Mouse (Mus musculus): ENCODE data around the gene Cdcp1.

- TF ChIP-seq CTCF (IDR thresholded peaks at IDR 0.05; ENCODE audit: low read depth, low read length) = no peak
- TF ChIP-seq POLR2AphosphoS5 (IDR thresholded peaks at IDR 0.05; ENCODE audit: insufficient replicate concordance, low read depth, low read length) = no peak
- TF ChIP-seq TAL1 (conservative IDR thresholded peaks at IDR 0.05; ENCODE audit: low read depth, low read length) = no peak
Observed at GRCm38 (mm10) chr9:123258796-123259195, 43.0 kb upstream of the Cdcp1 start.

Measured in G1E (cell line).